Mouse (Mus musculus): ENCODE results near the gene Sv2c.

DNA sequence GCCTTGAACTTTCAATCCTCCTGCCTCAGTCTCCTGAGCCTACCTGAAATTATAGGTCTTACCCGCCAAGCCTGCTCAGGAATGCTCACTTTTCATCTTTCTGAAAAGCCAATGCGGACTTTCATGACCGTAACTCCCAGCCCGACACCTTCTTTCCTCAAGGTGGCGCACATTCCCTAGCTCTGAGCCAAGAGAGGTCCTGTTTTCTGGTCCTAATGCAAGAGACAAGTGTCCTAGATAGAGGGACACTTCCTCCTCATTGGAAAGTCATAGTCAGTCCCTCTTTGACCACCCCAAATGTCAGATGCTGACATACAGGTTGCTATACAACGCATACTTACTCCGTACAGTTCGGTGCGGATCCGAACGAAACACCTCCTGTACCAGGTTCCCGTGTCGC lies 146.0 kb downstream of the Sv2c start:
- TF ChIP-seq CTCF (IDR thresholded peaks at IDR 0.05) (peak; percentile 70), EP300 (IDR thresholded peaks at IDR 0.05) (no peak)

Data from lung, postnatal 0 days (tissue).